Comparison of ENCODE assay signal across 18 mouse cellular contexts in genomic region chr4:95188107-95188506, GRCm38 (mm10).
DNase-seq lines count a peak whose midpoint lies in the region; ATAC-seq lines count a peak whose summit lies in the region.
"Had no signal": no experiment of that assay in that cellular context is flagged by ENCODE, and none has a peak within 500 bp of the region (broad histone marks: within the 10 kb centered on the region; RNA-seq: fewer than 3 reads in every experiment).

No protein-coding gene starts in this region.

- WGBS in macrophage (ENCODE audit: missing documents), result 62% methylated on average over 3 of the region's 3 CpGs
- 93% methylated on average over 3 of the region's 3 CpGs for WGBS in midbrain, embryonic 16.5 days
- 93% methylated on average over 3 of the region's 3 CpGs for WGBS in forebrain, embryonic 11.5 days

- H3K9ac ChIP-seq in midbrain, embryonic 16.5 days (ENCODE audit: low read depth, low read length), result no peak overlapping the region
- H3K9ac ChIP-seq in forebrain, embryonic 11.5 days (ENCODE audit: low read length), result no peak overlapping the region
- H3K9ac ChIP-seq: forebrain, postnatal 0 days; limb, embryonic 15.5 days; midbrain, embryonic 15.5 days; neural tube, embryonic 12.5 days; stomach, embryonic 15.5 days had no signal

- no peaks in the 10 kb centered on the region for H3K36me3 ChIP-seq in macrophage (ENCODE audit: inconsistent target)
- no peaks in the 10 kb centered on the region for H3K36me3 ChIP-seq in midbrain, embryonic 16.5 days (ENCODE audit: control insufficient read depth, insufficient read depth, low read length)
- H3K36me3 ChIP-seq in forebrain, embryonic 11.5 days (ENCODE audit: control insufficient read depth, insufficient read depth, low read length), result no peaks in the 10 kb centered on the region
- H3K36me3 ChIP-seq: limb, embryonic 15.5 days; midbrain, embryonic 15.5 days; neural tube, embryonic 12.5 days; stomach, embryonic 15.5 days had no signal

- 0 out of 2 replicates have a peak overlapping the region, but pooled peaks have one; percentile 15 for H3K27ac ChIP-seq in macrophage
- no peak overlapping the region for H3K27ac ChIP-seq in midbrain, embryonic 16.5 days (ENCODE audit: low read length)
- H3K27ac ChIP-seq in forebrain, embryonic 11.5 days (ENCODE audit: low read depth, low read length), result no peak overlapping the region
- H3K27ac ChIP-seq: limb, embryonic 15.5 days; midbrain, embryonic 15.5 days; neural tube, embryonic 12.5 days; stomach, embryonic 15.5 days had no signal

- H3K27me3 ChIP-seq in midbrain, embryonic 16.5 days (ENCODE audit: control insufficient read depth, insufficient read depth, low read depth, low read length), result no peaks in the 10 kb centered on the region
- peaks cover 2% of the 10 kb centered on the region; the same call in 1 of the 2 replicates for H3K27me3 ChIP-seq in forebrain, embryonic 11.5 days (ENCODE audit: control insufficient read depth, insufficient read depth, low read length)
- H3K27me3 ChIP-seq: limb, embryonic 15.5 days; midbrain, embryonic 15.5 days; neural tube, embryonic 12.5 days; stomach, embryonic 15.5 days had no signal

- ATAC-seq in CD4-positive, CD25-positive, alpha-beta regulatory T cell, adult 4 months, result peak; percentile 82
- ATAC-seq in midbrain, embryonic 16.5 days, result no peak
- ATAC-seq in forebrain, embryonic 11.5 days (replicated peaks; ENCODE audit: low FRiP score), result no peak
- ATAC-seq in cerebellum, adult (ENCODE audit: insufficient number of reproducible peaks, low FRiP score, low TSS enrichment), result no peak
- ATAC-seq: forebrain, postnatal 0 days; midbrain, embryonic 15.5 days had no signal

- no peaks in the 10 kb centered on the region for H3K4me1 ChIP-seq in midbrain, embryonic 16.5 days (ENCODE audit: control insufficient read depth, insufficient read depth, low read length)
- no peaks in the 10 kb centered on the region for H3K4me1 ChIP-seq in forebrain, embryonic 11.5 days (replicated peaks; ENCODE audit: control insufficient read depth, insufficient read depth, low read length)
- H3K4me1 ChIP-seq: midbrain, embryonic 15.5 days; neural tube, embryonic 12.5 days; stomach, embryonic 15.5 days had no signal

- H3K4me2 ChIP-seq in midbrain, embryonic 16.5 days (ENCODE audit: low read length), result no peak overlapping the region
- no peak overlapping the region for H3K4me2 ChIP-seq in forebrain, embryonic 11.5 days (ENCODE audit: low read depth, low read length, severe bottlenecking)
- H3K4me2 ChIP-seq: limb, embryonic 15.5 days; midbrain, embryonic 15.5 days; neural tube, embryonic 12.5 days; stomach, embryonic 15.5 days had no signal

- peak; percentile 72 for DNase-seq in 416B (ENCODE audit: low read depth)
- DNase-seq in c-Kit-positive CD71-positive TER-119-negative erythroid progenitor cells, embryonic 14.5 days (ENCODE audit: low read depth), result peak; percentile 28
- no peak for DNase-seq in forebrain, embryonic 11.5 days (ENCODE audit: low spot score)
- DNase-seq: cerebellum, postnatal 14 days; forebrain, postnatal 0 days; gastrocnemius, postnatal 25 days; kidney, postnatal 4 days; layer of hippocampus, postnatal 36 days; lung, postnatal 10 days had no signal

- H3K9me3 ChIP-seq in midbrain, embryonic 16.5 days (replicated peaks; ENCODE audit: control insufficient read depth, low read length, poor library complexity, severe bottlenecking), result no peaks in the 10 kb centered on the region
- no peaks in the 10 kb centered on the region for H3K9me3 ChIP-seq in forebrain, embryonic 11.5 days (ENCODE audit: control insufficient read depth, low read length)
- H3K9me3 ChIP-seq: limb, embryonic 15.5 days; midbrain, embryonic 15.5 days; neural tube, embryonic 12.5 days; stomach, embryonic 15.5 days had no signal

- no peak overlapping the region for H3K4me3 ChIP-seq in macrophage (ENCODE audit: inconsistent target)
- no peak overlapping the region for H3K4me3 ChIP-seq in midbrain, embryonic 16.5 days (ENCODE audit: low read depth, low read length)
- H3K4me3 ChIP-seq in forebrain, embryonic 11.5 days (ENCODE audit: low read depth, low read length), result no peak overlapping the region
- H3K4me3 ChIP-seq: erythroblast, embryonic 14.5 days; limb, embryonic 15.5 days; midbrain, embryonic 15.5 days; neural tube, embryonic 12.5 days; stomach, embryonic 15.5 days had no signal

- H3K79me2 ChIP-seq in macrophage (ENCODE audit: inconsistent target), result no peaks in the 10 kb centered on the region
